Mouse (Mus musculus) spleen, adult 12 weeks (tissue): ENCODE data around the gene Gm5148.

Experiments used
- DNase-seq: peaks from one replicate; pipeline ENCODE4 v3.0.0; 2022; ENCODE audit warnings: low spot score

The Gm5148 gene

GRCm38 (mm10) chr3:37724171-37724804 is at the start of gene Gm5148:
Gene Gm5148, minus strand, starts transcription at chr3:37724490.
- DNase-seq, result no peak

GRCm38 (mm10) chr3:37770951-37771350 is 46.7 kb upstream of the Gm5148 start:
- no peak for DNase-seq

GRCm38 (mm10) chr3:37769268-37769756 is 45.0 kb upstream of the Gm5148 start:
- DNase-seq, result no peak

- no peak for DNase-seq
These were observed 43.1 kb upstream of the Gm5148 start for GRCm38 (mm10) chr3:37767147-37768015.

- no peak for DNase-seq
These were observed 42.3 kb upstream of the Gm5148 start for GRCm38 (mm10) chr3:37766628-37767027.

GRCm38 (mm10) chr3:37765971-37766370 is 41.7 kb upstream of the Gm5148 start:
- DNase-seq, result no peak

GRCm38 (mm10) chr3:37765275-37765674 is 41.0 kb upstream of the Gm5148 start:
- DNase-seq, result no peak

GRCm38 (mm10) chr3:37762303-37762702 is 38.0 kb upstream of the Gm5148 start:
- no peak for DNase-seq

- DNase-seq, result no peak
These were observed 37.5 kb upstream of the Gm5148 start for GRCm38 (mm10) chr3:37761741-37762140.

GRCm38 (mm10) chr3:37760866-37761265 is 36.6 kb upstream of the Gm5148 start:
- no peak for DNase-seq

GRCm38 (mm10) chr3:37758611-37759322 is 34.5 kb upstream of the Gm5148 start:
- DNase-seq, result no peak

- no peak for DNase-seq
These were observed 33.8 kb upstream of the Gm5148 start for GRCm38 (mm10) chr3:37758124-37758523.

GRCm38 (mm10) chr3:37757613-37758012 is 33.3 kb upstream of the Gm5148 start:
- DNase-seq, result no peak

- DNase-seq, result no peak
These were observed 31.7 kb upstream of the Gm5148 start for GRCm38 (mm10) chr3:37756005-37756404.

GRCm38 (mm10) chr3:37754639-37755038 is 30.3 kb upstream of the Gm5148 start:
- DNase-seq, result no peak

- DNase-seq, result no peak
These were observed 28.9 kb upstream of the Gm5148 start for GRCm38 (mm10) chr3:37753148-37753547.

- DNase-seq, result no peak
These were observed 23.9 kb upstream of the Gm5148 start for GRCm38 (mm10) chr3:37748002-37748733.

GRCm38 (mm10) chr3:37747258-37748001 is 23.1 kb upstream of the Gm5148 start:
- no peak for DNase-seq

- DNase-seq, result no peak
These were observed 19.8 kb upstream of the Gm5148 start for GRCm38 (mm10) chr3:37744050-37744449.

- no peak for DNase-seq
These were observed 15.7 kb upstream of the Gm5148 start for GRCm38 (mm10) chr3:37739996-37740395.
